Mouse (Mus musculus) testis, adult 2 months (tissue): ENCODE results near the gene Tle6. TPM values are rescaled to one million over a fixed set of nuclear protein-coding genes. Genes with fewer than 3 reads are reported as not detected.
A peak's percentile ranks its signal among the peaks of the same experiment; 100 is the strongest.

Experiments used
- H3K27ac ChIP-seq: fragments of 200-500 bp; 2 replicates; pipeline ENCODE4 v1.5.1; 2012; ENCODE audit warnings: low read depth, low read length; ENCODE audit not compliant: control insufficient read depth, insufficient read depth
- H3K27me3 ChIP-seq: fragments of 200-500 bp; 2 replicates; pipeline ENCODE4 v1.6.1; 2012; ENCODE audit warnings: mild to moderate bottlenecking, low read length, moderate library complexity; ENCODE audit not compliant: control insufficient read depth, insufficient read depth
- H3K36me3 ChIP-seq: fragments of 200-500 bp; 2 replicates; pipeline ENCODE4 v1.6.1; 2012; ENCODE audit warnings: mild to moderate bottlenecking, low read length; ENCODE audit not compliant: control insufficient read depth, insufficient read depth
- H3K4me1 ChIP-seq: fragments of 200-500 bp; 2 replicates; pipeline ENCODE4 v1.6.1; 2012; ENCODE audit warnings: low read length; ENCODE audit not compliant: control insufficient read depth, insufficient read depth
- H3K4me3 ChIP-seq: fragments of 200-500 bp; 2 replicates; pipeline ENCODE4 v1.5.1; 2012; ENCODE audit warnings: low read depth, mild to moderate bottlenecking, low read length, moderate library complexity, mixed read lengths; ENCODE audit not compliant: control insufficient read depth
- CTCF ChIP-seq: fragments of 200-500 bp; IDR thresholded peaks from 2 replicates; pipeline ENCODE4 v1.5.1; 2012; ENCODE audit warnings: low read depth, mild to moderate bottlenecking, inconsistent platforms, low read length, moderate library complexity; ENCODE audit not compliant: control insufficient read depth, insufficient read depth, insufficient replicate concordance
- POLR2A ChIP-seq: fragments of 200-500 bp; IDR thresholded peaks from 2 replicates; pipeline ENCODE4 v1.6.1; 2012; ENCODE audit warnings: low read depth, mild to moderate bottlenecking, inconsistent platforms, low read length, moderate library complexity; ENCODE audit not compliant: control insufficient read depth
- polyA plus RNA-seq: library from polyadenylated mRNA; depleted of rRNA; stranded (reverse); fragments of >200 nt; gene quantifications from 2 replicates; pipeline ENCODE4 v1.2.3, GENCODE M21; 2012

Tle6 gene
- polyA plus RNA-seq, 1 experiment: 16.9 TPM

DNA sequence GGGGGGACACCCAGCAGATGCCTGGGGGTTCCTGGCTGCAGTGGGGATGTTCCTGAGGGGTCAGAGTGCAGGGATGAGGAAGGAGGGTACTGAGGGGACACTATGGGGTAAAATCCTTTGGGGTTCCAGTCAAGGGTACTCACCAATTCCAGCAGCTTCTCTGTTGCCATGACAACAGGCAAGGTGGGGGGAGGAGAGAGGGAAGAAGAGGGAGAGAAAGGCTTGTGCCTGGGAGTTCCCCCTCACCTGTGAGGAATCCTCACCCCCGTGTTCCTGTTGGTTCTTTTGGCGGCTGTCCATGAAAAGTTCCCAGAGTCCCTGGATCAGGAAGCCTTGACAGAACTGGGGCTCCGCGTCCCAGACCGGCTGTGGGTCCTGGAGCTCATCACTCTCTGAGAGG lies 5.3 kb downstream of the Tle6 start:
- Histone ChIP-seq H3K27ac (no peak overlapping the region), H3K4me1 (peaks cover 10% of the 10 kb centered on the region), H3K27me3 (no peaks in the 10 kb centered on the region), H3K4me3 (no peak overlapping the region), H3K36me3 (no peaks in the 10 kb centered on the region)
- TF ChIP-seq POLR2A (no peak), CTCF (no peak)

- Histone ChIP-seq H3K4me1 (peaks cover 6% of the 10 kb centered on the region), H3K4me3 (no peak overlapping the region), H3K27ac (no peak overlapping the region), H3K36me3 (no peaks in the 10 kb centered on the region), H3K27me3 (no peaks in the 10 kb centered on the region)
- TF ChIP-seq POLR2A (no peak), CTCF (no peak)
These were observed 6.9 kb downstream of the Tle6 start for GRCm38 (mm10) chr10:81593935-81594334.

DNA sequence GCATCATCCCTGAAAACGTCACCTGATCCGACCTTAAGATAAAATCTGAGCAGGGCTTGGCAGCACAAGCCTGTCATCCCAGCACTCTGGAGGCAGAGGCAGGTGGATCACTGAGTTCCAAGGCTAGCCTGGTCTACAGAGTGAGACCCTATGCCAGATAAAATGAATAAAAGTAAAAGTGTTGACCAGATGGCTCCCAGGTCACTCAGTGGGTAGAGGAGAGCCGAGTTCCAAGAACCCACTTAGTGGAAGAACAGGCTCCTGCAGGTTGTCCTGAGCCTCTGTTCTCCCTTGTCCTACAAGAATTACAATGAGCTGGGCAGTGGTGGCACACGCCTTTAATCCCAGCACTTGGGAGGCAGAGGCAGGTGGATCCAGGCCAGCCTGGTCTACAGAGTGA lies 7.7 kb downstream of the Tle6 start:
- Histone ChIP-seq H3K4me3 (no peak overlapping the region), H3K4me1 (peaks cover 6% of the 10 kb centered on the region), H3K27ac (no peak overlapping the region), H3K36me3 (no peaks in the 10 kb centered on the region), H3K27me3 (no peaks in the 10 kb centered on the region)
- TF ChIP-seq POLR2A: no peak
- no peak for TF ChIP-seq CTCF

GRCm38 (mm10) chr10:81592631-81593030 lies 8.2 kb downstream of the Tle6 start:
- Histone ChIP-seq H3K4me1 (peaks cover 6% of the 10 kb centered on the region), H3K4me3 (no peak overlapping the region), H3K27ac (no peak overlapping the region), H3K27me3 (no peaks in the 10 kb centered on the region), H3K36me3 (no peaks in the 10 kb centered on the region)
- TF ChIP-seq POLR2A (no peak), CTCF (no peak)

DNA sequence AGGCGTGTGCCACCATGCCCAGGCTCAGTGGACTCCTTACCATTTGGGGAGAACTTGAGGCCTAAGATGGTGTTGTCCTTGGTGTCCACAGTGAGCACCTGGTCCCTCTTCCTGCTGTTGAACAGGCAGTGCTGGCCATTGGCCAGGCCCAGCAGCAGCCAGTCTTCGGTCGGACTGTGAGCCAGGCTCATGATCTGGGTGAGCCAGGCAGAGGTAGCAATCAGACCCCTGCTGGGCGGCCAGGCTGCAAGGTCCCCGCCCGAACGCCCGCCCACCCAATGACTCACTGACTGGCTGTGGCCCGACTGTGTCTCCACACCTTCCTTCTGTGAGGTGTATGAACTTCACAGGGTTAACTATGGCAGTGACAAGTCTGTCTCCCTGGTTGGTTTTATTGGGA lies 9.0 kb downstream of the Tle6 start:
- Histone ChIP-seq H3K4me3 (no peak overlapping the region), H3K36me3 (no peaks in the 10 kb centered on the region), H3K27me3 (no peaks in the 10 kb centered on the region), H3K27ac (no peak overlapping the region), H3K4me1 (peaks cover 6% of the 10 kb centered on the region)
- TF ChIP-seq CTCF (no peak), POLR2A (no peak)

GRCm38 (mm10) chr10:81588739-81589138 lies 12.1 kb downstream of the Tle6 start:
- no peak overlapping the region for H3K27ac ChIP-seq
- no peaks in the 10 kb centered on the region for H3K27me3 ChIP-seq
- no peaks in the 10 kb centered on the region; the same call in 1 of the 2 replicates for H3K4me1 ChIP-seq
- TF ChIP-seq POLR2A: no peak
- H3K4me3 ChIP-seq: no peak overlapping the region
- H3K36me3 ChIP-seq: no peaks in the 10 kb centered on the region

DNA sequence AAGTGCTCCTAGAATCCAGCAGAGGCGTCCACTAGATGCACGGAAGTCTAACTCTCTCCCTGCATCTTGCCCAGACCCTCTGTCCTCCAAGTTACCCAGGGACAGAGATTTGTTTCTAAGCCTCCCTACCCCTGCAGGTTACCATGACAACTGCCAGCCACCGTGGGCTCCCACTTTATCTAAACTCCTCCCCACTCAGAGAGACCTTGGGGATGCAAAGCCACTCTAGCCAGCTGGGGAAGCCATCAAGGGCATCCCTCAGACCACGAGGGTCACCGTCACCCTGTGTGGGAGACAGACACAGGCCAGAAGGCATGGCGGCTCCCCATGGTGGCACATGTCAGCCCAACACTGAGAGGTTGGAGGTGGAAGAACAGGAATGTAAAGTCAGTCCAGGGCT lies 17.5 kb downstream of the Tle6 start:
- Histone ChIP-seq H3K27me3 (no peaks in the 10 kb centered on the region), H3K36me3 (no peaks in the 10 kb centered on the region), H3K4me3 (no peak overlapping the region), H3K4me1 (peaks cover 6% of the 10 kb centered on the region; the same call in 1 of the 2 replicates), H3K27ac (no peak overlapping the region)
- TF ChIP-seq CTCF (no peak), POLR2A (no peak)

GRCm38 (mm10) chr10:81580441-81581070 lies 20.3 kb downstream of the Tle6 start:
- Histone ChIP-seq H3K4me3 (no peak overlapping the region), H3K27me3 (no peaks in the 10 kb centered on the region), H3K4me1 (peaks cover 16% of the 10 kb centered on the region), H3K27ac (no peak overlapping the region), H3K36me3 (no peaks in the 10 kb centered on the region)
- no peak for TF ChIP-seq POLR2A
- peak; percentile 42; the same call in 1 of the 2 replicates for TF ChIP-seq CTCF
